Mouse (Mus musculus): Measurements from ENCODE around the gene Erc2. TPM values are rescaled to one million over a fixed set of nuclear protein-coding genes. Genes with fewer than 3 reads are reported as not detected.

Gene Erc2
- polyA plus RNA-seq, 2 experiments from 2014 or later = 0.56 TPM; not detected in 1

DNA sequence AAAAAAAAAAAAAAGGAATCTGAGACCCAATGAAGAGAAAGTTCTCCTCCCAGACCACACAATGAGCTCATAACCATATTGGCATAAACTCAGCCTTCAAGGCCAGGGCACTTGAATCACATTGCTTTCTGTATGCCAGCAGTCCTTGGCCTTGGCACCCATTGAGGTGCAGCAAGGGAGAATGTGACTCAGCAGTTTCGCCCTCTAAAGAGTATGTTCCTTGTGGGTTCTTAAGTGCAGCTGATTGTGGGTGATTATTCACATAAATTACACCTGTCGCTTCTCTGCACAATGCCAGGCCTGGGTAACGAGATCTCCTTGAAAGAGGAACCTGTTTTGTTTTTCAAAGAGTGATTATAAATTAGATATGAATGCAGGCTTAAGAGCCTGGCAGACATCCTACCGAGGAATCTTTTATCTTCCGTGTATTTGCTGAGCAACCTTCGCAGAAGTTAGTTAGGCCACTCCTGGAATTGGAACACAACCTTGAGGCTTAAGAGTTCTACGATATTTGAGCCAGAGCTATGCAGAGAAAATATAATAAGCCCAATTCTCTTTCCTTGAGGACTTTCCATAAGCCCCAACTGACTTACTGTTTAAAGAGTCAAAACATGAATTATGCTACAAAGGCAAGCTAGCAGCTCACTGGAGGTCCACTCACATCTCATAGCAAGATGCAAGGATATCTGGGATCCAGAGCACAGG is 834.3 kb downstream of the Erc2 start:
- ATAC-seq = no peak

DNA sequence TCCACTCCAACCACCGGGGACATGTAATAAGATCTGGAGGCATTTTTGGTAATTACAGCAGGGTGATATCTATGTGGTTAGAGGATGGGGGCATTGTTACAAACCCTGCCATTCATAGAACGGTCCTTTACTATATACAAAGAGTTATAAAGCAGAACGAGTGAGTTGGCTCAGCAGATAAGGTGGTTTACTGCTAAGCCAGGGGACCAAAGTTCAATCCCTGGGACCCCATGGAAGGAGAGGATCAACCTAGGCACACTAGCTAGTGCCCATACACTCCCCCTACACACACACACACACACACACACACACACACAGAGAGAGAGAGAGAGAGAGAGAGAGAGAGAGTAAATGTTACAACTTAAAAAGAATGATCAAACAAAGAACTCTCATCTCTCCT is 835.2 kb downstream of the Erc2 start:
- ATAC-seq = no peak

GRCm38 (mm10) chr14:28467956-28468355 is 845.7 kb downstream of the Erc2 start:
- ATAC-seq = no peak

GRCm38 (mm10) chr14:28469696-28470095 is 847.5 kb downstream of the Erc2 start:
- ATAC-seq = no peak

DNA sequence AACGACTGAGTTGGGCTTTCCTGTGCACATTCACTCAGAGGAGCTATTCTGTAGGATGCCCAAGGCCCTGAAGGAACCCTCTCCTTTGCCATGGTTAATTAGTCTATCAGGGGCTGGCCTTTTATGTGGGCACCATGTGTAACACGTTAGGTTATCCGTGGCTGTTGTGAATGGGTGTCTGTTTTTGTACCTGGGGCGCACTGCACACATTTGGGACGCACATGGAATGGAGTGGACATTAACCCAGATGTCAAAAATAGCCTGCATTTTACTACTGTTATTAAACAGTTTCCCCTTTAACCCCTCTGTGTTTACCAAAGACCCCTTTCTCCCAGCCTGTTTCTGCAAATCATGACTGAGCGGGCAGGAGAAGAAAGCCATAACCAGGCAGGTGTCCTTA is 848.0 kb downstream of the Erc2 start:
- no peak for ATAC-seq

- no peak for ATAC-seq
These were observed 852.8 kb downstream of the Erc2 start for GRCm38 (mm10) chr14:28475012-28475411.

DNA sequence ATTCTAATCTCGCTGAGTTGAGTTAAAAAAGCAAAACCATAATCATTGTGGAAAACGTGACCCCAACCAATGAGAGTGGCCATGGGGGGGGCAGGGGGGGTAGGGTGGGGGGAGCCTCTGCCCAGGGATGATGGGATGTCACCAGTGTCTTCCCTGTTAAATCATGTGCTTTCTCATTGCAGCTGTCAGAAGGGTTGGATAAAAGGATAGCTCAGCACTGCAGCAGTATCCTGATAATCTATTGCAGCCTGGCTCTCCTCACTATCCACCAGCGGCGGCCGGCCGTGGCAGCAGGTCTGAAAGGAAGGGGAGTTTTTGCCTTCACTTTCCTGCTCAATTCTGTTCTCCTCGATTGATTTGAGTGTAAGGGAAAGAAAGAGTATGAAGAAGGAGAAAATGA is 853.2 kb downstream of the Erc2 start:
- ATAC-seq = no peak

GRCm38 (mm10) chr14:28476746-28477145 is 854.5 kb downstream of the Erc2 start:
- ATAC-seq = no peak

- ATAC-seq = no peak
These were observed 858.6 kb downstream of the Erc2 start for GRCm38 (mm10) chr14:28480866-28481265.

- no peak for ATAC-seq
These were observed 871.6 kb downstream of the Erc2 start for GRCm38 (mm10) chr14:28493806-28494205.

DNA sequence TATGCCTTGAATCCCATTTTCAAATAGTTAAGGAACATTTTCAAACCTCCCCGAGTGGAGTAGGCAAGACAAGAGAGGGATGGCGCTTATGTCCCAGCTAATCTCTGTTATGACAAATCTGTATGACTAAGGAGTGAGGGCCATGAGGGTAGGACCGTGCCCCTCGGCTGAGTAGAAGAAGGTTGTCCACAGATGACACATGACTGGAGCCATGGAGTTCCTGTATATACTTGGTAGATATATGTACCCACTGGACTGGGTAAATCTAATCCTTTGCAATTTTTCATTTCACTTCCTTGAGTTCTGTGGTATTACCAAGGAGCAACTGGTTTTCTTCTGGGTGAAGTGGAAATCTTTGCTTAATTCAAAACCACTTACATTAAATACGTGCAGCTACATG is 872.0 kb downstream of the Erc2 start:
- ATAC-seq = no peak

GRCm38 (mm10) chr14:28501216-28501878 is 879.1 kb downstream of the Erc2 start:
- ATAC-seq = no peak

DNA sequence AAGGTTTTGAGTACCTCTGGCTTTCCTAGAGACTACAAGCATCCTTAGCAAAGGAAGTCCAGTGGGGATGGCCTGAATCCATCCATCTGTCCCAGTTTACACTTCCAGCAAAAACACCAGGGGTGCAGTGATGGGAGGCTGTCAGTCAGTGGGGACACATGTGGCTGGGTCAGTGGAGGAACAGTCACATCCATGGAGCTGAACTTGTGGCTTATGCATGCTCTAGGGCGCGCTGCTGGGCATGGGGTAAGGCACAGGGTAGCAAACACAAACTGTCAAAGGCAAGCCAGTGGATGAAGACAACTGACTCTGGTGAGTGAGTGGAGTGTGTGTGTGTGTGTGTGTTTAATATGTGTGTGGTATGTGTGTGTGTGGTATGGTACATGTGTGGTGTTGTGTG is 881.0 kb downstream of the Erc2 start:
- ATAC-seq = no peak

DNA sequence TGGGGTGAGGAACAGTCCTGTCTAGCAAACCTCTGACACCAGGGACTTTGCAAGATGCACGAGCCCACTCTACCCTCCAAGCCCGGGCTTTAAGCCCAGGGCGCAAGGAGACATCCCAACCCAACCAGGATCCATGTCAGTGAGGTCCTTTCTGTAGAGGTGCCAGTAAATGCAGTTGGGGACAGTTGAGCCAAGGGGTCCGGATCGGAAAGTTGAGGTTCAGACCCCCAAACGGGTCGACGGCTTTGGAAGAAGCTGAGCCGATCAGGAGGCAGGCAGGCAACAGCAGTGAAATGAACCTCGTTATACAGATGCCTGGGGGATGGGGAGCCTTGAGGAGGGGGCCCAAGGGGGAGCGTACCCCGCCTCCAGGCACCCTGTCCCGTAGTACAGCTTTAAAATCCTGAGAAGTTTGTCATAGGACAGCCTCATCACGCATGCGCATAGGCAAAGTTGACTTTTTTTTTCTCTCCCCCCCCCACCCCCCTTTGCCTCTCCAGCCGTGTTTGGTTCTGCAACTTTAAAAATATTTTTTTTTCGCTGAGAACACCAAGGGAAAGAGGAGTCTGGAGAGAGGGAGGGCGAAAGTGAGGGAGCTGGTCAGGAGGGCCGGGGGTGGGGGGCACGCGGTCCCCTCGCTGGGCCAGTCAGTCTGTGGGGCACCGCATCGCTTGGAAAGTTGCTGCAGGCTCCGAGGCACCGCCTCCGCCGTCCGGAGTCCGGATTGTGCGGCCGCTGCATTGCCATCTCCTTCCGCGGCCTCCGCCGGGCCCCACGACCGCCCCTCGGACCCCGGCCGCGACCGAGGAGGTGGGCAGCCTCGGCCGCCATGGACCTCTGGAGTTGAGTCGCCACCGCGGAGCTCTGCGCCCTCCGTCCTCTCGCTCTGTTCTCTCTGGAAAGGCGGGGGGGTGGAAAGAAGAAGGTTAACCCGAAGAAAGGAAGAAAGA is 882.1 kb downstream of the Erc2 start, which contains the start of gene Wnt5a:
Gene Wnt5a (plus strand): TSS at position 650 of the 950 bp plus-strand sequence.
- no peak for ATAC-seq

- no peak for ATAC-seq
These were observed 882.9 kb downstream of the Erc2 start for GRCm38 (mm10) chr14:28505051-28505585.

- ATAC-seq = no peak
These were observed 883.6 kb downstream of the Erc2 start for GRCm38 (mm10) chr14:28505586-28506375.

DNA sequence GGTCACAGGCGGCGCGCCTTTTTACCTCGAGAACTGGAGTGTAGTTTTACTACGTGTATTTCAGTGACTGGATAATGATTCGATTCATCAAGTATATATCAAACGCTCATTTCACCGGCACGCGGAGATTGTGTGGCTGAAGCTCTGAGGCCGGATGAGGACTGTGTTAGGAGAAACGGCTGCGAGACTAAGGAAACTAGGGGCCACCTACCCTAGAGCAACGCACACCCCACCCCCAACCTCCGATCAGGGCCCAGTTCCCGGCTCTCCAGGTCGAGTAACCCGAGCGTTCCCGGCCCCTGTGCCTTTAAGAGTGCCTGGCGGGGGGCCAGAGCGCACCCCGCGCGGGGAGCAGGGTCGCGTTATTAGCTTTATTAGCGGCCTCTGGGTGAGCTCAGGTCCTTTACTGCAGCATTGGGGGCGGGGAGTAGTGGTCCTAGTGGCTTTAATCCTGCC is 884.2 kb downstream of the Erc2 start:
- ATAC-seq = no peak

- ATAC-seq = no peak
These were observed 884.8 kb downstream of the Erc2 start for GRCm38 (mm10) chr14:28507011-28507410.

DNA sequence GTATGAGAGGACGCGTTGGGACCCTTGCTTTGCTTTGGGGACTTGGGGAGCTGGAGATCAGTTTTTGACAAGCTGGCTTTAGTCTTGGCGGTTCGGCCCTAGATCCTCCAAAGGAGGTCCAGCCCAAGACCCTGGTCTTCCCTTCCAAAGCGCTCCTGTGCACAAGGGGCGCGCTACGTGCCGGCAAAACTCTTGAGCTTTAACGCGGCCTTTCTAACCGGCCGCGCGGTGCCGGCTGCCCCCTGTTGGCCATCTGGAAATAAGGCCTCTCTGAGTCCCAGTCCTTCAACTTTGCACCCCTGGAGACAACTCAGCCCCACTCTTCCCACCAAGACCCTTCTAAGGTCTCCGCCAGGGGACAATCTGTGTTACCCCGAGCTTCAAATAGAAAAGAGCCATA is 885.2 kb downstream of the Erc2 start:
- ATAC-seq = no peak

DNA sequence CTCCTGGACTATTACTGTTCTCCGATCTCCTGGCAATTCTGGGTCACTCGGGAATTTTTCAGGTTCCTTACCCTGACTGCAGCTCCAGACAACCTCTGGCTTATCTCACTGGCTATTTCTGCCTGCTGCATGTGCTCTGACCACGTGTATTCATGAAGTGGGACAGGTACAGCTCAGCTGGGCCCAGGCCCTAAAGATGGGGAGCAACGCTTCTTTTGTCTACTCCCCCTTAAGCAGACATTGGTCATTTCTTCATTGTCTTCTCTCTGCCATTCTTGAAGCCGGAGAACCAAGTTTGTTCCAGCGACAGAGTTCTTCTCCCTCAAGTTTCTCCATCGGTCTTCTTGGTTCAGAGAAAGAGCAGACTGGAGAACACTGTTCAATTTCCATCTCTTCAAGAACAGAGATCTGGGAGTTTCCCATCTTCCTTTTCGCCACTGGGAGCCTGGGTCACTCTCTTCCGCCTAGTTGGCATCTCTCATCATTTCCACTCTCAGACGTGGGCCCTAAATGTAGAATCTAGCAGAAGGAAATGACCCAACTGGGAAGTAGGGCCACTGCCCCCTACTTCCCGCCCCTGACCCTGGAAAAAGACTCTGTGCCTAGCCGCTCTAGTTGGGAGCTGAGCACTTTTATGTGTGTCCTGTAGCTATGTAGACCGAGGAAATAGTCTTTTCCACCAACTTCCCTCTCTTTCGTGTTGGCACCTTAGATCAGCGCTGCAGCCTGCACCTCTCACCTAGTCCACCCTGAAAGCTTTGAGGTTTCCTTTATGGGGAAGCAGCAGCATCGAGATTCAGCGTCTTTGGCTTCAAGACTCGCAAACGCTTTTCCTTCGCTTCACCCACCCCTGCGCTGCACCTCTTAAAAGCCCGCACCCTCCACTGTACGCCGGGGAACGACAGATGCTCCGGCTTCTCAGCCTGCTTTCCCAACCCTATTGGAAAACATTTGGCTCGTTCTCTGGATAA is 886.3 kb downstream of the Erc2 start:
- no peak for ATAC-seq
